In genomic region chr8:92600766-92601165, GRCm38 (mm10) we compare ENCODE assay signal across 17 mouse cellular contexts.
"Had no signal": no experiment of that assay in that cellular context is flagged by ENCODE, and none has a peak within 500 bp of the region (broad histone marks: within the 10 kb centered on the region; RNA-seq: fewer than 3 reads in every experiment).

No protein-coding gene starts in this region.

- H3K4me2 ChIP-seq: lung, embryonic 15.5 days; midbrain, embryonic 11.5 days; midbrain, embryonic 13.5 days; midbrain, embryonic 15.5 days; neural tube, embryonic 12.5 days; stomach, embryonic 15.5 days had no signal

- H3K9me3 ChIP-seq: lung, embryonic 15.5 days; midbrain, embryonic 13.5 days; midbrain, embryonic 15.5 days; neural tube, embryonic 12.5 days; stomach, embryonic 15.5 days had no signal

- H3K27me3 ChIP-seq: lung, embryonic 15.5 days; megakaryocyte, embryonic 14.5 days; midbrain, embryonic 13.5 days; midbrain, embryonic 15.5 days; neural tube, embryonic 12.5 days; stomach, embryonic 15.5 days had no signal

- H3K36me3 ChIP-seq: lung, embryonic 15.5 days; midbrain, embryonic 13.5 days; midbrain, embryonic 15.5 days; neural tube, embryonic 12.5 days; stomach, embryonic 15.5 days had no signal

- H3K27ac ChIP-seq: lung, embryonic 15.5 days; macrophage; midbrain, embryonic 13.5 days; midbrain, embryonic 15.5 days; neural tube, embryonic 12.5 days; stomach, embryonic 15.5 days; stomach, postnatal 0 days had no signal

- ATAC-seq: lung, postnatal 0 days; midbrain, embryonic 13.5 days; midbrain, embryonic 15.5 days had no signal

- H3K4me3 ChIP-seq: lung, embryonic 15.5 days; megakaryocyte, embryonic 14.5 days; midbrain, embryonic 13.5 days; midbrain, embryonic 15.5 days; neural tube, embryonic 12.5 days; stomach, embryonic 15.5 days had no signal

- H3K9ac ChIP-seq: lung, embryonic 15.5 days; midbrain, embryonic 13.5 days; midbrain, embryonic 15.5 days; neural tube, embryonic 12.5 days; stomach, embryonic 15.5 days had no signal

- DNase-seq: lung, adult 2 months; lung, postnatal 14 days; lung, postnatal 36 days; right cerebral cortex, postnatal 14 days; thymus, adult 2 months; thymus, postnatal 25 days; thymus, postnatal 4 days had no signal

- H3K4me1 ChIP-seq: lung, embryonic 15.5 days; megakaryocyte, embryonic 14.5 days; midbrain, embryonic 13.5 days; midbrain, embryonic 15.5 days; neural tube, embryonic 12.5 days; stomach, embryonic 15.5 days had no signal
